Mouse (Mus musculus): ENCODE data around the gene Nckap5. TPM values are rescaled to one million over a fixed set of nuclear protein-coding genes. Genes with fewer than 3 reads are reported as not detected.

Nckap5 gene
- polyA plus RNA-seq, 1 experiment, result 0.11 TPM

DNA sequence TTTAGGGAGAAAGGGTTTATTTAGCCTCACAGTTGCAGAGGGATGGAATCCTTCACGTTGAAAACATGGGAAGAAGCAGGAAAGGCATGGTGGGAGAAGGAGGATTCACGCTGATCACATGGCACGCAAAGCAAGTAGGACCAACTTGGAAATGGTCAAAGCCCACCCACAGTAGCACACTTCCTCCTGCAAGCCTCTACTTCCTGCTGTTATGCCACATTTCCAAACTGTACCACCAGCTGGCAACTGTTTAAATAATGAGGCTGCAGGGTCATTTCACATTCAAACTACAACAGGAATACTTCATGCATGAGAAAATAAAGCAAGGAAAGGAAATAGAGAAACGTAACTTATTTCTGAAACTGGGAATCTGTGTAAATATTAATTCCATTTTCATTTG, 15.7 kb upstream of the Nckap5 start:
- Histone ChIP-seq H3K79me2 (ENCODE audit: control insufficient read depth, insufficient read depth) (no peaks in the 10 kb centered on the region), H3K4me2 (ENCODE audit: low read depth) (no peak overlapping the region), H3K27me3 (ENCODE audit: control insufficient read depth, insufficient read depth, insufficient read length) (no peaks in the 10 kb centered on the region), H3K36me3 (ENCODE audit: control insufficient read depth, insufficient read depth) (no peaks in the 10 kb centered on the region), H3ac (ENCODE audit: control insufficient read depth, insufficient read length) (no peak overlapping the region), H3K4me3 (no peak overlapping the region)
- TF ChIP-seq REST (IDR thresholded peaks at IDR 0.05; ENCODE audit: insufficient read depth, insufficient read length) (no peak), TCF3 (IDR thresholded peaks at IDR 0.05; ENCODE audit: insufficient read length, low read depth) (no peak), POLR2AphosphoS2 (IDR thresholded peaks at IDR 0.05; ENCODE audit: insufficient read length, low read depth) (no peak), TCF12 (IDR thresholded peaks at IDR 0.05; ENCODE audit: insufficient read depth, poor library complexity, severe bottlenecking) (no peak), MYOD1 (IDR thresholded peaks at IDR 0.05; ENCODE audit: control insufficient read depth in 1 of 3, insufficient read length in 2 of 3, low read depth in 2 of 3) (no peak), POLR2A (IDR thresholded peaks at IDR 0.05; ENCODE audit: insufficient read length, low read depth) (no peak), USF1 (IDR thresholded peaks at IDR 0.05; ENCODE audit: low read depth) (no peak)

DNA sequence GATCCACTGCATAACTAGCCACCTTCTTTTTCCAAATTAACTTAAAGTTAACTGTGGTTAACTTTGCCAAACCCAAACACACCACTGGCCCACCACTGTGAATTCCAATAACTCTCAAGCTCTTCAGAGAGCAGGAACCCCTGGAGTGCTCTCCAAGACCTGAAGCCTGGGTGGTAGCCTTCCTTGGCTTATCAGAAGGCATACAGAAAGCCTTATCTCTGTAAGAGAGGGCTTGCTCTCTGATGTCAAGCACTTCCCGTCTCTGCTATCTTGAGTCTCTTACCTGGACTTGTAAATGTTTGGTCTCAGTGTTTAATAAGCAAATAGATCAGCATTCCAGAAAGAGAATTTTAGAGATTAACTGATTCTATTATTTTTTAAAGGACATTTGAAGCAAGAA, 2.3 kb upstream of the Nckap5 start:
- TF ChIP-seq POLR2AphosphoS2 (IDR thresholded peaks at IDR 0.05; ENCODE audit: insufficient read length, low read depth) (no peak), TCF3 (IDR thresholded peaks at IDR 0.05; ENCODE audit: insufficient read length, low read depth) (no peak), MYOD1 (IDR thresholded peaks at IDR 0.05; ENCODE audit: control insufficient read depth in 1 of 3, insufficient read length in 2 of 3, low read depth in 2 of 3) (no peak), MAX (IDR thresholded peaks at IDR 0.05; ENCODE audit: low read depth) (no peak), CEBPB (IDR thresholded peaks at IDR 0.05; ENCODE audit: insufficient read depth, poor library complexity, severe bottlenecking) (no peak), SRF (IDR thresholded peaks at IDR 0.05; ENCODE audit: control insufficient read depth, insufficient read length, low read depth) (no peak), USF1 (IDR thresholded peaks at IDR 0.05; ENCODE audit: low read depth) (no peak), TCF12 (IDR thresholded peaks at IDR 0.05; ENCODE audit: insufficient read depth, poor library complexity, severe bottlenecking) (no peak), POLR2A (IDR thresholded peaks at IDR 0.05; ENCODE audit: insufficient read length, low read depth) (no peak)
- Histone ChIP-seq H3K4me2 (ENCODE audit: low read depth) (no peak overlapping the region), H3K27me3 (ENCODE audit: control insufficient read depth, insufficient read depth, insufficient read length) (no peaks in the 10 kb centered on the region), H3K36me3 (ENCODE audit: control insufficient read depth, insufficient read depth) (no peaks in the 10 kb centered on the region), H3K4me3 (no peak overlapping the region), H3ac (ENCODE audit: control insufficient read depth, insufficient read length) (no peak overlapping the region), H3K79me2 (ENCODE audit: control insufficient read depth, insufficient read depth) (no peaks in the 10 kb centered on the region)

DNA sequence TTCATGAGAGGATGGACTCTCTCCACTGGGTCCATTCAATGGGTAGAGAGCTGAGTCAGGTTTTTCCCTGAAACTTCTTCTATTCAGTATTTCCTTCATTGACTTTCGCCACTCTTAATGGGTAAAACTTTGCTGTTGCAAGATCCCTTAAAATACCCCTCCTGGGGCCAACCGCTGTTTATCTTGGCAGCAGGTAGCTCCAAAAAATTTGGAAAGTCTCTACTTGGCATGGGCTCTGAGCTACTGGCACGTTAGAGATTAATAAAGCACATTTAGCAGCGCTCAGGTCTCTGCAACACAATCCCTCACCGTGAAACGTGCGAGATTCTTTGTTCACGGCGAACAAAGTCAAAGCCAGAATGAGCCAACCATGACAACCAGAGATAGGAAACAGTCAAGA, 1.6 kb downstream of the Nckap5 start:
- H3K27me3 ChIP-seq (ENCODE audit: control insufficient read depth, insufficient read depth, insufficient read length), result no peaks in the 10 kb centered on the region
- no peak for TF ChIP-seq USF1 (IDR thresholded peaks at IDR 0.05; ENCODE audit: low read depth)
- TF ChIP-seq TCF12 (IDR thresholded peaks at IDR 0.05; ENCODE audit: insufficient read depth, poor library complexity, severe bottlenecking), result no peak
- no peak for TF ChIP-seq CEBPB (IDR thresholded peaks at IDR 0.05; ENCODE audit: insufficient read depth, poor library complexity, severe bottlenecking)
- TF ChIP-seq MYOD1 (IDR thresholded peaks at IDR 0.05; ENCODE audit: control insufficient read depth in 1 of 3, insufficient read length in 2 of 3, low read depth in 2 of 3), result no peak
- no peak for TF ChIP-seq MYOG (IDR thresholded peaks at IDR 0.05; ENCODE audit: control insufficient read depth in 1 of 3, insufficient read depth in 1 of 3, insufficient read length in 2 of 3, low read depth in 2 of 3)
- no peak for TF ChIP-seq POLR2AphosphoS2 (IDR thresholded peaks at IDR 0.05; ENCODE audit: insufficient read length, low read depth)
- TF ChIP-seq POLR2A (IDR thresholded peaks at IDR 0.05; ENCODE audit: insufficient read length, low read depth), result no peak
- TF ChIP-seq REST (IDR thresholded peaks at IDR 0.05; ENCODE audit: insufficient read depth, insufficient read length), result no peak
- no peak for TF ChIP-seq SRF (IDR thresholded peaks at IDR 0.05; ENCODE audit: control insufficient read depth, insufficient read length, low read depth)
- no peak for TF ChIP-seq MAX (IDR thresholded peaks at IDR 0.05; ENCODE audit: low read depth)
- no peak for TF ChIP-seq E2F4 (IDR thresholded peaks at IDR 0.05; ENCODE audit: insufficient read depth)
- TF ChIP-seq TCF3 (IDR thresholded peaks at IDR 0.05; ENCODE audit: insufficient read length, low read depth), result no peak
- H3K4me3 ChIP-seq, result no peak overlapping the region
- no peaks in the 10 kb centered on the region for H3K36me3 ChIP-seq (ENCODE audit: control insufficient read depth, insufficient read depth)
- H3K79me2 ChIP-seq (ENCODE audit: control insufficient read depth, insufficient read depth), result no peaks in the 10 kb centered on the region
- H3K4me2 ChIP-seq (ENCODE audit: low read depth), result no peak overlapping the region
- no peak overlapping the region for H3ac ChIP-seq (ENCODE audit: control insufficient read depth, insufficient read length)

DNA sequence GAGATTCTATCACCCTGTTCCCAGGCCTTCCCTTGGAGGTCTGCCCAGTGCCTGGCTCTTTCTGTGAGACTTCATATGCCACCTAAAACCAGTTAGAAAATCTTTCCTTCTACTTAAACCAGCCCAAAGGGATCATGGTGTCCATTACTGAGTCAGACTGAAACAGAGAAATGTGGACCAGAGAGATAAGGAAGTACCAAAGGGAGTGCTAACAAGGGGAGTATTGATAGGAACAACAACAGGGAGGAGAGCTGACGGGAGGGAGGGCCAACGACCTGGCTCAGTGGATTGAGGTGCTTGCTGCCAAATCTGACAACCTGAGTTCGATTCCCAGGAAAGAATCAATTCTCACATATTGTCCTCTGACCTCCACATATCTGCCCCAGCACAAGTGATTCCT, 5.8 kb downstream of the Nckap5 start:
- no peak for TF ChIP-seq TCF3 (IDR thresholded peaks at IDR 0.05; ENCODE audit: insufficient read length, low read depth)
- no peak for TF ChIP-seq CEBPB (IDR thresholded peaks at IDR 0.05; ENCODE audit: insufficient read depth, poor library complexity, severe bottlenecking)
- no peak for TF ChIP-seq MYOG (IDR thresholded peaks at IDR 0.05; ENCODE audit: control insufficient read depth in 1 of 3, insufficient read depth in 1 of 3, insufficient read length in 2 of 3, low read depth in 2 of 3)
- H3K79me2 ChIP-seq (ENCODE audit: control insufficient read depth, insufficient read depth), result no peaks in the 10 kb centered on the region
- no peak overlapping the region for H3ac ChIP-seq (ENCODE audit: control insufficient read depth, insufficient read length)
- H3K36me3 ChIP-seq (ENCODE audit: control insufficient read depth, insufficient read depth), result no peaks in the 10 kb centered on the region
- no peak overlapping the region for H3K4me2 ChIP-seq (ENCODE audit: low read depth)
- no peaks in the 10 kb centered on the region for H3K27me3 ChIP-seq (ENCODE audit: control insufficient read depth, insufficient read depth, insufficient read length)
- H3K4me3 ChIP-seq, result no peak overlapping the region

DNA sequence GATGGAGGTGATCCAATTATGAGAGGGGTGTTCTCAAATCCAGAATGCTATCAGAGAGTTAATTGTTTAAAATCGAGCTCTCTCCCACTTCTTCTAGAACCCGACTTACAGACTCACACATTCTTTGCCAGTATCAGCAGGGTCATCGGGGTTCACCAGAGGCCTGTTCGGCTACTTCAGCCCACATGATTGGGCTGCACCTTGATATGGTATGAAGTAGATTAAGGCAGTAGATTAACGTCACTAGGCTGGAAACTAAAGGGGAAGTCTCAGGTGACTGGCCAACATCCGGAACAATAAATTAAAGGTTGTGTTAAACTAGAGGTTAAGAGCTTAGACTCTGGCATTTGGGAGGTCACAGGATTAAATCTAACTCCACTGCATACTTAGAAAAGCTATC, 8.4 kb downstream of the Nckap5 start:
- H3ac ChIP-seq (ENCODE audit: control insufficient read depth, insufficient read length), result no peak overlapping the region
- no peaks in the 10 kb centered on the region for H3K27me3 ChIP-seq (ENCODE audit: control insufficient read depth, insufficient read depth, insufficient read length)
- no peaks in the 10 kb centered on the region for H3K36me3 ChIP-seq (ENCODE audit: control insufficient read depth, insufficient read depth)
- no peak overlapping the region for H3K4me3 ChIP-seq
- no peak overlapping the region for H3K4me2 ChIP-seq (ENCODE audit: low read depth)
- no peak for TF ChIP-seq TCF3 (IDR thresholded peaks at IDR 0.05; ENCODE audit: insufficient read length, low read depth)
- no peak for TF ChIP-seq USF1 (IDR thresholded peaks at IDR 0.05; ENCODE audit: low read depth)
- no peak for TF ChIP-seq SRF (IDR thresholded peaks at IDR 0.05; ENCODE audit: control insufficient read depth, insufficient read length, low read depth)
- no peak for TF ChIP-seq POLR2A (IDR thresholded peaks at IDR 0.05; ENCODE audit: insufficient read length, low read depth)
- TF ChIP-seq CEBPB (IDR thresholded peaks at IDR 0.05; ENCODE audit: insufficient read depth, poor library complexity, severe bottlenecking), result no peak
- TF ChIP-seq REST (IDR thresholded peaks at IDR 0.05; ENCODE audit: insufficient read depth, insufficient read length), result no peak
- TF ChIP-seq E2F4 (IDR thresholded peaks at IDR 0.05; ENCODE audit: insufficient read depth), result no peak
- TF ChIP-seq MYOD1 (IDR thresholded peaks at IDR 0.05; ENCODE audit: control insufficient read depth in 1 of 3, insufficient read length in 2 of 3, low read depth in 2 of 3), result no peak
- no peak for TF ChIP-seq POLR2AphosphoS2 (IDR thresholded peaks at IDR 0.05; ENCODE audit: insufficient read length, low read depth)
- no peak for TF ChIP-seq MYOG (IDR thresholded peaks at IDR 0.05; ENCODE audit: control insufficient read depth in 1 of 3, insufficient read depth in 1 of 3, insufficient read length in 2 of 3, low read depth in 2 of 3)
- no peak for TF ChIP-seq MAX (IDR thresholded peaks at IDR 0.05; ENCODE audit: low read depth)
- no peak for TF ChIP-seq TCF12 (IDR thresholded peaks at IDR 0.05; ENCODE audit: insufficient read depth, poor library complexity, severe bottlenecking)
- H3K79me2 ChIP-seq (ENCODE audit: control insufficient read depth, insufficient read depth), result no peaks in the 10 kb centered on the region

Measured in myocyte (in vitro differentiated cells).